Mouse (Mus musculus): ENCODE data around the gene Ephx4.

DNA sequence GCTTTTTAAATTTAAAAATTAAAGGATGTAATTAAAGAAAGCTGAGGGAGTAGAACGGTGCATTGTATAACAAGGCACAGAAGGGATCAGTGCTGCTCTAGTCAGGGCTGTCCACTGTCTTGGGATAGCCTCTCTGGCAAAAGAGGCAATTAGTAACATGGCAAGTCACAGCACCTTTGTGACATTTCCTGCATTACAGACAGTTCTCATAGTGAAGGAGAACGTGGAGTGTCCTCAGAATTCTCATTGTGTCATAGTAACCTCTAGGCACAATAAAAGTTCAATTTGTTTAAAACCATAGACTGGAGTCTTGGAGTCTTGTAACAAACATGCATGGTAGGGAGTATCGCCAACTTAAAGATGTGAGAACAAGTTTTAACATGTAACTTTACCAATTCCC is 28.7 kb downstream of the Ephx4 start, which contains the start of gene Lpcat2b:
- TF ChIP-seq POLR2A (IDR thresholded peaks at IDR 0.05; ENCODE audit: control insufficient read depth, low read depth, low read length) (no peak), CTCF (IDR thresholded peaks at IDR 0.05; ENCODE audit: control insufficient read depth, insufficient read depth, insufficient replicate concordance, low read depth, low read length) (no peak)

Data from testis, adult 2 months (tissue).